Mouse (Mus musculus) monocyte, adult 5-6 weeks (primary cell): ENCODE measurements at regions not wholly inside any gene's neighbourhood (a gene's known extent, or its start where the extent isn't known, plus 50 kb on each side); places are given as distances from the start of the nearest gene placed in this dataset.
A peak's percentile ranks its signal among the peaks of the same experiment; 100 is the strongest.

Experiments
- ATAC-seq: fragments of 153-309, 156-312 bp; replicated peaks from 2 replicates; pipeline ENCODE4 v1.8.0; 2017; ENCODE audit warnings: mild to moderate bottlenecking; ENCODE audit not compliant: low TSS enrichment, insufficient number of reproducible peaks, severe bottlenecking, poor library complexity, low FRiP score

GRCm38 (mm10) chr14:98937933-98938332 lies 56.2 kb downstream of the Rpl36a-ps1 start:
- no peak for ATAC-seq

- ATAC-seq: no peak
These were observed 56.7 kb downstream of the Rpl36a-ps1 start for GRCm38 (mm10) chr14:98937373-98937772.

GRCm38 (mm10) chr14:98933371-98933916 lies 60.7 kb downstream of the Rpl36a-ps1 start:
- no peak for ATAC-seq

GRCm38 (mm10) chr14:98929276-98929675 lies 64.8 kb downstream of the Rpl36a-ps1 start:
- no peak for ATAC-seq

- ATAC-seq: no peak
These were observed 85.9 kb downstream of the Rpl36a-ps1 start for GRCm38 (mm10) chr14:98908234-98908633.

- no peak for ATAC-seq
These were observed 95.2 kb downstream of the Rpl36a-ps1 start for GRCm38 (mm10) chr14:98898876-98899275.

GRCm38 (mm10) chr14:98897390-98897789 lies 96.7 kb downstream of the Rpl36a-ps1 start:
- no peak for ATAC-seq

- no peak for ATAC-seq
These were observed 98.2 kb downstream of the Rpl36a-ps1 start for GRCm38 (mm10) chr14:98895933-98896332.

- ATAC-seq: no peak
These were observed 101.4 kb downstream of the Rpl36a-ps1 start for GRCm38 (mm10) chr14:98892670-98893069.

GRCm38 (mm10) chr14:98891252-98891947 lies 102.7 kb downstream of the Rpl36a-ps1 start:
- ATAC-seq: no peak

GRCm38 (mm10) chr14:98887588-98887987 lies 106.5 kb downstream of the Rpl36a-ps1 start:
- no peak for ATAC-seq

- no peak for ATAC-seq
These were observed 107.1 kb downstream of the Rpl36a-ps1 start for GRCm38 (mm10) chr14:98886982-98887381.

GRCm38 (mm10) chr14:98882586-98882985 lies 111.5 kb downstream of the Rpl36a-ps1 start:
- ATAC-seq: no peak

GRCm38 (mm10) chr14:98877956-98878355 lies 116.2 kb downstream of the Rpl36a-ps1 start:
- no peak for ATAC-seq

- ATAC-seq: 0 out of 2 replicates have a peak, but pooled peaks have one; percentile 47
These were observed 120.7 kb downstream of the Rpl36a-ps1 start for GRCm38 (mm10) chr14:98873446-98873845.

- no peak for ATAC-seq
These were observed 124.2 kb downstream of the Rpl36a-ps1 start for GRCm38 (mm10) chr14:98869888-98870287.

- no peak for ATAC-seq
These were observed 127.2 kb downstream of the Rpl36a-ps1 start for GRCm38 (mm10) chr14:98866880-98867279.

GRCm38 (mm10) chr14:98864001-98864400 lies 130.1 kb downstream of the Rpl36a-ps1 start:
- no peak for ATAC-seq

GRCm38 (mm10) chr14:98863598-98863997 lies 130.5 kb downstream of the Rpl36a-ps1 start:
- no peak for ATAC-seq

- ATAC-seq: no peak
These were observed 131.9 kb downstream of the Rpl36a-ps1 start for GRCm38 (mm10) chr14:98862095-98862735.
